Mouse (Mus musculus) C2C12 (cell line): ENCODE measurements around the gene Grik4.

Experiments used
- CEBPB ChIP-seq: IDR thresholded peaks from one replicate; pipeline ENCODE4 v1.6.1; 2011; ENCODE audit warnings: low read depth, mild to moderate bottlenecking, control low read depth, moderate library complexity
- CTCF ChIP-seq: IDR thresholded peaks from one replicate; pipeline ENCODE4 v1.5.1; 2011; ENCODE audit not compliant: control insufficient read depth, insufficient read depth, insufficient read length
- MAX ChIP-seq: IDR thresholded peaks from one replicate; pipeline ENCODE4 v1.6.1; 2011; ENCODE audit warnings: mild to moderate bottlenecking, control low read depth
- MYOD1 ChIP-seq: IDR thresholded peaks from one replicate; pipeline ENCODE4 v1.6.1; 2011; ENCODE audit warnings: low read depth; ENCODE audit not compliant: control insufficient read depth, insufficient read length
- USF1 ChIP-seq: IDR thresholded peaks from one replicate; pipeline ENCODE4 v1.6.1; 2011; ENCODE audit warnings: low read depth, mild to moderate bottlenecking, control low read depth, moderate library complexity

DNA sequence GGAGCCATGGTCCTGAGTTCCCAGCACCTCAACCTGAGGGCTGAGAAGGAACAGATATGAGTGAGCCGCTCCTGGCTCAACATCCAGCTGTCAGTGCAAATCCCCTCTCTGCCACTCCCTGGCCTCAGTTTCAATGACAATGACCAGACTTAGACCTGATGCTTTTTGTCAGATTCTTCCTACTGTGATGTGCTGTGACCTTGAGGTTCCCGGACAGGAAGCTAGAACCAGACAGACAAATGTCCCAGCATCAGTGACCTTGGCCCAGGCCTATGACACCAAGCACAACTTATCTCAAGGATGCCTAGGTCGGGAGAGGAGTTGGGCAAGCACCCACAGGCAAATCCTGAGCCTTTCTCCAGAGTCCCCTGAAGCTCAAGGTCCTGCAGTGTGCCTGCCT, 86.5 kb downstream of the Grik4 start:
- TF ChIP-seq CTCF (no peak), USF1 (no peak), CEBPB (no peak), MAX (no peak), MYOD1 (no peak)
